Mouse (Mus musculus): ENCODE measurements around the gene Olfr1446. TPM values are rescaled to one million over a fixed set of nuclear protein-coding genes. Genes with fewer than 3 reads are reported as not detected.

The Olfr1446 gene
- not detected in 2 replicates for polyA plus RNA-seq (2015; fragmentation: Nextera tagmentation; extraction: Ambion mirVana)

DNA sequence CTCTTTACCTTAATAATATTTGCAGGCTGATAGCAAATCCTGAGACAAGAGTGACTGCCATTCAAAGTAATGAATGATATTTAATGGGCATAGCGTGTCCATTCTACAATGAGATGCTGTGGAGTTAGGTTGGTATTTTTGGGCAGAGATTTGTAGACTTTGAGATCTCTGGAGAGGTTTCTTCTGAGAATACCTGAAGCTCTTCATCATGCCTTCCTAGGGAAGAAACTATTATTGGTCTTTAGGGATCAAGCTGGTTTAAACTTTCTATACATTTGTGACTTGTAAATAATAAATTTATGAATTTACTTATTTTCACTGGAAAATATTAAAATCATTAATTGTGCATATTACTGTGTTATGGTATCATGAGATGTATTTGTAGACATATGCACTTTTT lies at the start of gene Olfr1446:
TSS of gene Olfr1446 (minus strand) at position 101 of the 400 bp plus-strand sequence.

DNA sequence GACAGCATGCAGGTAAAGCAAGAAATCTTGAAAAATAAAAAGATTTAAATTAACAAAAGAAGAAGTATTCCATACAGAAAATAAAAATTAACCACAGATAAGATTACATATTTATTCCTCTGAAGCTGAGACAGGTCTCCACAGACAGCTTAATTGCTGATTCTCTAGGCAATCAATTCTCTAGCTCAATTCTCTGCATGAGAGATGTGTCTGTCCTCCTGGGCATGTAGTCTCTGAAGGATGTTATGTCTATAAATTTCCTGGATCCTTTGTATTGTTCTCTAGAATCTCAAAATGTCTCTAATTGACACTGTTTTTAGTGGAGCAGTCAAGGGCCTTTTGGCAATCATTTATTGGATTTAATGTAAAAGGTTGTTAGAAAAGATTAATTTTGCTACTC lies 37.2 kb upstream of the Olfr1446 start, which contains the start of gene Olfr1449:
TSS of gene Olfr1449 (plus strand) at position 301 of the 400 bp plus-strand sequence.

GRCm38 (mm10) chr19:12924319-12924718 lies 31.0 kb upstream of the Olfr1446 start, which contains the start of gene Olfr1448:
TSS of gene Olfr1448 (minus strand) at chr19:12924419.

GRCm38 (mm10) chr19:12903643-12904042 lies 10.3 kb upstream of the Olfr1446 start, which contains the start of gene Olfr1447:
TSS of gene Olfr1447 (minus strand) at chr19:12903743.

DNA sequence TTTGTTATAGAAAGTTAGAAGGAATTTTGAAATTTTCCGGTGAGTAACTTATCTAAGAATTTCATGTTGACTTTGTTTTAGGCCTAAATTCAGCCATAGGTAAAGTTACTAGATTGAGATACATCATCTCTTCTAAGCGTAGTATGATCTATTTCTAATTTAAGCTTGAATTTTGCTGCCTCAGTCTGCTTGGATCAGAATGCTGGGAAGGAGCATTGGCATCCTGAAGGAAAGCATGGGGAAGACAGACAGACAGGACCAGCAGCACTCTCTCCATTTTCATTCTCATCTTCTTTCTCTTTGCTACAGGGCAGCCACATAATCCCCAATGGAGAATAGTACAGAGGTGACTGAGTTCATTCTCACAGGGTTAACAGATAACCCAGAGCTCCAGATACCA lies 9.8 kb downstream of the Olfr1446 start, which contains the start of gene Olfr1445:
TSS of gene Olfr1445 (plus strand) at position 301 of the 400 bp plus-strand sequence.

GRCm38 (mm10) chr19:12856983-12857382 lies 36.3 kb downstream of the Olfr1446 start, which contains the start of gene Olfr1444:
TSS of gene Olfr1444 (plus strand) at chr19:12857283.

GRCm38 (mm10) chr19:12846382-12846781 lies 46.9 kb downstream of the Olfr1446 start, which contains the start of gene Gm5244:
TSS of gene Gm5244 (plus strand) at chr19:12846682.

Other genes with a start within 250 kb of the Olfr1446 start
- gene Olfr1442, start 223.1 kb downstream of the Olfr1446 start, polyA plus RNA-seq (2015; fragmentation: Nextera tagmentation; extraction: Ambion mirVana) = not detected in 2 replicates
- gene Olfr1443, start 215.4 kb downstream of the Olfr1446 start, polyA plus RNA-seq (2015; fragmentation: Nextera tagmentation; extraction: Ambion mirVana) = not detected in 2 replicates
- not detected in 2 replicates for gene Keg1, start 197.7 kb downstream of the Olfr1446 start, polyA plus RNA-seq (2015; fragmentation: Nextera tagmentation; extraction: Ambion mirVana)
- 1.5 and 1.8 TPM in 2 replicates for gene Cntf, start 127.9 kb downstream of the Olfr1446 start, polyA plus RNA-seq (2015; fragmentation: Nextera tagmentation; extraction: Ambion mirVana)
- gene Zfp91, start 97.4 kb downstream of the Olfr1446 start, polyA plus RNA-seq (2015; fragmentation: Nextera tagmentation; extraction: Ambion mirVana) = 14.6 and 16.2 TPM in 2 replicates
- 1.3 and 1.8 TPM in 2 replicates for gene Lpxn, start 97.3 kb downstream of the Olfr1446 start, polyA plus RNA-seq (2015; fragmentation: Nextera tagmentation; extraction: Ambion mirVana)
- not detected in 2 replicates for gene Gm5244, start 46.8 kb downstream of the Olfr1446 start, polyA plus RNA-seq (2015; fragmentation: Nextera tagmentation; extraction: Ambion mirVana)
- not detected in 2 replicates for gene Olfr1444, start 36.2 kb downstream of the Olfr1446 start, polyA plus RNA-seq (2015; fragmentation: Nextera tagmentation; extraction: Ambion mirVana)
- gene Olfr1445, start 9.7 kb downstream of the Olfr1446 start, polyA plus RNA-seq (2015; fragmentation: Nextera tagmentation; extraction: Ambion mirVana) = not detected in 2 replicates
- gene Olfr1447, start 10.2 kb upstream of the Olfr1446 start, polyA plus RNA-seq (2015; fragmentation: Nextera tagmentation; extraction: Ambion mirVana) = not detected in 2 replicates
- not detected in 2 replicates for gene Olfr1448, start 30.9 kb upstream of the Olfr1446 start, polyA plus RNA-seq (2015; fragmentation: Nextera tagmentation; extraction: Ambion mirVana)
- not detected in 2 replicates for gene Olfr1449, start 37.3 kb upstream of the Olfr1446 start, polyA plus RNA-seq (2015; fragmentation: Nextera tagmentation; extraction: Ambion mirVana)
- not detected in 2 replicates for gene Olfr1450, start 56.7 kb upstream of the Olfr1446 start, polyA plus RNA-seq (2015; fragmentation: Nextera tagmentation; extraction: Ambion mirVana)
- gene Olfr1451, start 101.5 kb upstream of the Olfr1446 start, polyA plus RNA-seq (2015; fragmentation: Nextera tagmentation; extraction: Ambion mirVana) = not detected in 2 replicates
- gene Olfr1453, start 134.8 kb upstream of the Olfr1446 start, polyA plus RNA-seq (2015; fragmentation: Nextera tagmentation; extraction: Ambion mirVana) = not detected in 2 replicates
- not detected in 2 replicates for gene Olfr1454, start 167.1 kb upstream of the Olfr1446 start, polyA plus RNA-seq (2015; fragmentation: Nextera tagmentation; extraction: Ambion mirVana)
- not detected in 2 replicates for gene Olfr1457, start 204.4 kb upstream of the Olfr1446 start, polyA plus RNA-seq (2015; fragmentation: Nextera tagmentation; extraction: Ambion mirVana)
- gene Olfr1458, start 213.3 kb upstream of the Olfr1446 start, polyA plus RNA-seq (2015; fragmentation: Nextera tagmentation; extraction: Ambion mirVana) = not detected in 2 replicates